ENCODE assay signal across 11 mouse cellular contexts in the genomic region with DNA sequence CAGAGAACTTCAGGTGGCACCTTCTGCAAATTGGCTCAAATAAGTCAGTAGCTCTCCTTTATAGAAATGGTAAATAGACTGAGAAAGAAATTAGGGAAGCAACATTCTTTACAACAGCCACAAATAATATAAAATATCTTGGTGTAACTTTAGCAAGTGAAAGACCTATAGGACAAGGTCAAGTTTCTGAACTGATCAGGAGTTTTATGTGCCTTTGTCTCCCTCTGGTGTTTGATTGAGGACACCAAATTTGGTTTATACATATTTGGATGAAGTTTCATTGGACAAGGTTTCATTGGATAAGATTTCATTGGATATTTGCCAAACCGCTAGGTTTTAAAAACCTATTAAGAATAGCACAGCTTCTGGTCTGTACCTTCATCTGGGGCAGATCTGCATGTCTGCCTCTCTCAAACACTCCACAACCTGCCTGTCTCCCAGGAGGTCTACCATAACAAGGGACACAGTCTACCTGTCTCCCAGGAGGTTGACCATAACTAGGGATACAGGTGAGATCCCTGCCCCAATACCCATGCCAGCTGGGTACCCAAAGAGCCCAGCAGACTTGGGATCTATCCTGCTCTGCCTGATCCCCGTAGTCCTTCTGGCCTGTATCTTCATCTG.
DNase-seq lines count a peak whose midpoint lies in the region; ATAC-seq and TF ChIP-seq lines count a peak whose summit lies in the region.
"Had no signal": no experiment of that assay in that cellular context is flagged by ENCODE, and none has a peak within 500 bp of the region (broad histone marks: within the 10 kb centered on the region; RNA-seq: fewer than 3 reads in every experiment).

No protein-coding gene starts in this region.

- H3K9me3 ChIP-seq in forebrain, postnatal 0 days (ENCODE audit: low read length), result no peaks in the 10 kb centered on the region
- H3K9me3 ChIP-seq in forebrain, embryonic 15.5 days, result 0 out of 2 replicates have a peak, but pooled peaks cover under 1% of the 10 kb centered on the region
- H3K9me3 ChIP-seq in liver, embryonic 11.5 days (ENCODE audit: control insufficient read depth, low read length), result no peaks in the 10 kb centered on the region
- H3K9me3 ChIP-seq: embryonic facial prominence, embryonic 13.5 days had no signal

- peak; percentile 58 for TF ChIP-seq CTCF in forebrain, postnatal 0 days (IDR thresholded peaks at IDR 0.05; ENCODE audit: low read depth)
- TF ChIP-seq CTCF in liver, adult 2 months (IDR thresholded peaks at IDR 0.05; ENCODE audit: low read depth, low read length), result 0 out of 2 replicates have a peak, but pooled peaks have one; percentile 10
- no peak for TF ChIP-seq CTCF in thymus, adult 2 months (IDR thresholded peaks at IDR 0.05; ENCODE audit: borderline replicate concordance, control insufficient read depth, extremely low read depth, insufficient read depth, low read length, poor library complexity)

- TF ChIP-seq POLR2A in liver, adult 2 months (IDR thresholded peaks at IDR 0.05; ENCODE audit: extremely low read depth, insufficient read depth, low read length), result no peak
- TF ChIP-seq POLR2A in thymus, adult 2 months (IDR thresholded peaks at IDR 0.05; ENCODE audit: control insufficient read depth, extremely low read depth, insufficient read depth, low read length, poor library complexity), result no peak

- no peak overlapping the region for H3K4me3 ChIP-seq in forebrain, postnatal 0 days (ENCODE audit: low read depth, low read length)
- H3K4me3 ChIP-seq in forebrain, embryonic 15.5 days, result no peak overlapping the region
- H3K4me3 ChIP-seq in liver, adult 2 months (ENCODE audit: insufficient read depth, low read depth, low read length), result no peak overlapping the region
- no peak overlapping the region for H3K4me3 ChIP-seq in liver, embryonic 11.5 days (ENCODE audit: low read depth, low read length)
- no peak overlapping the region for H3K4me3 ChIP-seq in thymus, adult 2 months (ENCODE audit: control insufficient read depth, insufficient read depth, low read length)
- H3K4me3 ChIP-seq: embryonic facial prominence, embryonic 13.5 days had no signal

- no peaks in the 10 kb centered on the region for H3K4me1 ChIP-seq in forebrain, postnatal 0 days (ENCODE audit: insufficient read depth)
- no peaks in the 10 kb centered on the region for H3K4me1 ChIP-seq in forebrain, embryonic 15.5 days
- H3K4me1 ChIP-seq in liver, adult 2 months (ENCODE audit: control insufficient read depth, insufficient read depth, low read length), result no peaks in the 10 kb centered on the region
- no peaks in the 10 kb centered on the region for H3K4me1 ChIP-seq in liver, embryonic 11.5 days (replicated peaks; ENCODE audit: control insufficient read depth, insufficient read depth, low read length)
- H3K4me1 ChIP-seq in thymus, adult 2 months (replicated peaks; ENCODE audit: control insufficient read depth, insufficient read depth, low read length), result no peaks in the 10 kb centered on the region
- H3K4me1 ChIP-seq: embryonic facial prominence, embryonic 13.5 days had no signal

- 87% methylated on average over 2 of the region's 2 CpGs for WGBS in forebrain, postnatal 0 days
- WGBS in forebrain, embryonic 15.5 days, result 94% methylated on average over 2 of the region's 2 CpGs
- WGBS in liver, adult 2 months, result 67% methylated on average over 2 of the region's 2 CpGs
- 77% methylated on average over 2 of the region's 2 CpGs for WGBS in liver, embryonic 11.5 days
- 83% methylated on average over 2 of the region's 2 CpGs for WGBS in thymus, adult 2 months

- peak; percentile 37 for DNase-seq in forebrain, postnatal 0 days
- peak; percentile 35 for DNase-seq in liver, adult 2 months (ENCODE audit: extremely low read depth, low read depth, low spot score)
- DNase-seq in liver, embryonic 11.5 days (ENCODE audit: low spot score), result no peak
- DNase-seq in ZHBTc4 (ENCODE audit: low read depth, low spot score), result peak; percentile 39
- peak; percentile 18 for DNase-seq in naive thymus-derived CD4-positive, alpha-beta T cell, adult 2 months (ENCODE audit: low read depth)
- DNase-seq in spleen, postnatal 14 days (ENCODE audit: low spot score in 2 of 2), result no peak
- no peak for DNase-seq in thymus, adult 2 months
- DNase-seq: thymus, postnatal 4 days had no signal

- H3K79me2 ChIP-seq in liver, adult 2 months (ENCODE audit: control insufficient read depth, insufficient read depth, low read length), result no peaks in the 10 kb centered on the region

- no peak overlapping the region for H3K27ac ChIP-seq in forebrain, postnatal 0 days (ENCODE audit: low read depth, low read length)
- no peak overlapping the region for H3K27ac ChIP-seq in forebrain, embryonic 15.5 days (replicated peaks)
- H3K27ac ChIP-seq in liver, adult 2 months (replicated peaks; ENCODE audit: insufficient read depth, low read depth, low read length), result no peak overlapping the region
- no peak overlapping the region for H3K27ac ChIP-seq in liver, embryonic 11.5 days (ENCODE audit: low read depth, low read length)
- no peak overlapping the region for H3K27ac ChIP-seq in thymus, adult 2 months (ENCODE audit: control insufficient read depth, insufficient read depth, low read length)
- H3K27ac ChIP-seq: embryonic facial prominence, embryonic 13.5 days; macrophage had no signal

- no peak for ATAC-seq in forebrain, postnatal 0 days
- ATAC-seq in forebrain, embryonic 15.5 days (replicated peaks), result no peak
- no peak for ATAC-seq in liver, embryonic 11.5 days (replicated peaks; ENCODE audit: low FRiP score)

- no peak overlapping the region for H3K4me2 ChIP-seq in forebrain, postnatal 0 days (ENCODE audit: low read depth)
- no peak overlapping the region for H3K4me2 ChIP-seq in forebrain, embryonic 15.5 days (replicated peaks)
- no peak overlapping the region for H3K4me2 ChIP-seq in liver, embryonic 11.5 days
- H3K4me2 ChIP-seq: embryonic facial prominence, embryonic 13.5 days had no signal

- no peak overlapping the region for H3K9ac ChIP-seq in forebrain, postnatal 0 days
- H3K9ac ChIP-seq in forebrain, embryonic 15.5 days (replicated peaks), result no peak overlapping the region
- H3K9ac ChIP-seq in liver, adult 2 months (ENCODE audit: low read depth, low read length), result no peak overlapping the region
- no peak overlapping the region for H3K9ac ChIP-seq in liver, embryonic 11.5 days (ENCODE audit: low read depth, low read length)
- H3K9ac ChIP-seq: embryonic facial prominence, embryonic 13.5 days had no signal

- no peaks in the 10 kb centered on the region for H3K36me3 ChIP-seq in forebrain, postnatal 0 days (ENCODE audit: insufficient read depth)
- no peaks in the 10 kb centered on the region for H3K36me3 ChIP-seq in forebrain, embryonic 15.5 days
- H3K36me3 ChIP-seq in liver, adult 2 months (ENCODE audit: control insufficient read depth, insufficient read depth, low read length), result no peaks in the 10 kb centered on the region
- H3K36me3 ChIP-seq in liver, embryonic 11.5 days (ENCODE audit: control insufficient read depth, insufficient read depth, low read length), result no peaks in the 10 kb centered on the region
- no peaks in the 10 kb centered on the region for H3K36me3 ChIP-seq in thymus, adult 2 months (ENCODE audit: control insufficient read depth, insufficient read depth, low read length)
- H3K36me3 ChIP-seq: embryonic facial prominence, embryonic 13.5 days had no signal

- H3K27me3 ChIP-seq in forebrain, postnatal 0 days (ENCODE audit: insufficient read depth, low read length), result no peaks in the 10 kb centered on the region
- no peaks in the 10 kb centered on the region for H3K27me3 ChIP-seq in forebrain, embryonic 15.5 days
- no peaks in the 10 kb centered on the region for H3K27me3 ChIP-seq in liver, adult 2 months (ENCODE audit: control insufficient read depth, insufficient read depth, low read length)
- H3K27me3 ChIP-seq in liver, embryonic 11.5 days (replicated peaks; ENCODE audit: control insufficient read depth, insufficient read depth, low read length), result no peaks in the 10 kb centered on the region
- H3K27me3 ChIP-seq in thymus, adult 2 months (ENCODE audit: control insufficient read depth, insufficient read depth, low read length), result no peaks in the 10 kb centered on the region
- H3K27me3 ChIP-seq: embryonic facial prominence, embryonic 13.5 days had no signal

Comparison
In these comparisons a context has a peak if more than half of its experiments do, and no peak if none do; other contexts are left out.
1. DNase-seq: peak in forebrain, postnatal 0 days (single experiment), liver, adult 2 months (single experiment), ZHBTc4 (single experiment) and naive thymus-derived CD4-positive, alpha-beta T cell, adult 2 months (single experiment); none in liver, embryonic 11.5 days (single experiment), spleen, postnatal 14 days (0 of 2) and thymus, adult 2 months (single experiment).